Mouse (Mus musculus) MEL (cell line): ENCODE data around the gene Banf1.

Experiments used
- CTCF ChIP-seq, 3 experiments: IDR thresholded peaks in 2 of 3; conservative IDR thresholded peaks in 1 of 3; 2 replicates each; pipeline ENCODE4 v1.5.1; 2011 to 2012; ENCODE audit warnings: low read length in 3 of 3, low read depth in 2 of 3, mild to moderate bottlenecking in 2 of 3, improper control_type of control experiment in 1 of 3, inconsistent platforms in 1 of 3, mixed read lengths in 1 of 3, moderate library complexity in 1 of 3; ENCODE audit not compliant: control insufficient read depth in 1 of 3, insufficient read depth in 1 of 3, poor library complexity in 1 of 3, severe bottlenecking in 1 of 3
- E2F4 ChIP-seq: IDR thresholded peaks from 2 replicates; pipeline ENCODE4 v1.6.1; 2011; ENCODE audit warnings: low read depth, low read length, improper control_type of control experiment, borderline replicate concordance
- EP300 ChIP-seq, 2 experiments: IDR thresholded peaks; 2 replicates each; pipeline ENCODE4 v1.6.1; 2011; ENCODE audit warnings: improper control_type of control experiment in 2 of 2, low read length in 2 of 2, low read depth in 1 of 2, mild to moderate bottlenecking in 1 of 2
- GATA1 ChIP-seq: IDR thresholded peaks from 2 replicates; pipeline ENCODE4 v1.6.1; 2011; ENCODE audit warnings: low read depth, low read length, improper control_type of control experiment
- HCFC1 ChIP-seq: IDR thresholded peaks from 2 replicates; pipeline ENCODE4 v1.6.1; 2012; ENCODE audit warnings: low read depth, mild to moderate bottlenecking, inconsistent platforms, low read length, improper control_type of control experiment, moderate library complexity
- KAT2A ChIP-seq: conservative IDR thresholded peaks from 2 replicates; pipeline ENCODE4 v1.6.1; 2012; ENCODE audit warnings: low read depth, low read length, improper control_type of control experiment, inconsistent platforms
- MAX ChIP-seq: IDR thresholded peaks from 2 replicates; pipeline ENCODE4 v1.6.1; 2011; ENCODE audit warnings: low read length, improper control_type of control experiment
- MYC ChIP-seq: IDR thresholded peaks from 2 replicates; pipeline ENCODE4 v1.6.1; 2011; ENCODE audit warnings: low read depth, mild to moderate bottlenecking, low read length, improper control_type of control experiment, moderate library complexity
- POLR2A ChIP-seq, 2 experiments: IDR thresholded peaks; 2 replicates each; pipeline ENCODE4 v1.6.1; 2011 to 2012; ENCODE audit warnings: low read length in 2 of 2, mild to moderate bottlenecking in 2 of 2, control low read depth in 1 of 2, improper control_type of control experiment in 1 of 2, low read depth in 1 of 2, moderate library complexity in 1 of 2; ENCODE audit not compliant: control insufficient read depth in 1 of 2, insufficient read depth in 1 of 2, poor library complexity in 1 of 2
- POLR2AphosphoS2 ChIP-seq: IDR thresholded peaks from 2 replicates; pipeline ENCODE4 v1.6.1; 2011; ENCODE audit warnings: low read length, improper control_type of control experiment
- TBP ChIP-seq: IDR thresholded peaks from 2 replicates; pipeline ENCODE4 v1.8.0; 2011; ENCODE audit warnings: low read depth, low read length, improper control_type of control experiment
- USF1 ChIP-seq: IDR thresholded peaks from 2 replicates; pipeline ENCODE4 v1.6.1; 2014; ENCODE audit warnings: low read depth, mild to moderate bottlenecking, inconsistent platforms, low read length, improper control_type of control experiment, moderate library complexity
- ZC3H11A ChIP-seq: IDR thresholded peaks from 2 replicates; pipeline ENCODE4 v1.6.1; 2012; ENCODE audit warnings: low read depth, mild to moderate bottlenecking, inconsistent platforms, low read length, improper control_type of control experiment

DNA sequence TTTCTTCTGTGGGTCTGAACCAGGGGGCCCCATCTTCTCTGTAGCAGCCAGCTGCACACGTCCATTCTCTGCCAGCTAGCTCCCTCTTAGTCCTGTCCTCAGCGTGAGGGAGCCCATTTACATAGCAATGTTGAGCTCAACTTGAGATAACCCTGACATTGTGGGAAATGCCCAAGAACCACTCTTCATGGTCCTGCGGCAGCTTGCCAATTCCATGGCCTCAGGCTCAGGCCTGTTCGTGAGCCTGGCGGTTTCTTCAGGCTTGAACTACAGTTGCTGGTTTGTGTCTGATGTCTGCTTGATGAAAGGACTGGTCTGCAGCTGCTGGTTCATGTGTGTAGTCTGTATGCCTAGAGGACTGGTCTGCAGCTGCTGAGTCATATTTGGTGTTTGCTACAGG lies 32.2 kb downstream of the Banf1 start:
- no peak for TF ChIP-seq MAX
- no peak for TF ChIP-seq CTCF (IDR thresholded peaks at IDR 0.05 in 2 of 3, conservative IDR thresholded peaks at IDR 0.05 in 1 of 3; ENCODE audit: control insufficient read depth in 1 of 3, insufficient read depth in 1 of 3, low read depth in 2 of 3, low read length in 3 of 3, poor library complexity in 1 of 3, severe bottlenecking in 1 of 3)
- no peak for TF ChIP-seq POLR2A (IDR thresholded peaks at IDR 0.05; ENCODE audit: control insufficient read depth in 1 of 2, insufficient read depth in 1 of 2, low read depth in 1 of 2, low read length in 2 of 2, poor library complexity in 1 of 2)
- no peak for TF ChIP-seq E2F4
- no peak for TF ChIP-seq TBP
- no peak for TF ChIP-seq EP300 (IDR thresholded peaks at IDR 0.05; ENCODE audit: low read depth in 1 of 2, low read length in 2 of 2)
- TF ChIP-seq KAT2A: no peak
- TF ChIP-seq GATA1: no peak
- TF ChIP-seq HCFC1: no peak
- TF ChIP-seq POLR2AphosphoS2: no peak
- TF ChIP-seq USF1: no peak
- no peak for TF ChIP-seq ZC3H11A
- TF ChIP-seq MYC: no peak
